Mouse (Mus musculus) lung, adult 18-20 months (tissue): Measurements from ENCODE around the gene Anapc2.

Source experiments
- DNase-seq, 2 experiments: peaks; one replicate each; pipeline ENCODE4 v3.0.0; 2022; ENCODE audit warnings: mixed read lengths in 2 of 2

The Anapc2 gene

DNA sequence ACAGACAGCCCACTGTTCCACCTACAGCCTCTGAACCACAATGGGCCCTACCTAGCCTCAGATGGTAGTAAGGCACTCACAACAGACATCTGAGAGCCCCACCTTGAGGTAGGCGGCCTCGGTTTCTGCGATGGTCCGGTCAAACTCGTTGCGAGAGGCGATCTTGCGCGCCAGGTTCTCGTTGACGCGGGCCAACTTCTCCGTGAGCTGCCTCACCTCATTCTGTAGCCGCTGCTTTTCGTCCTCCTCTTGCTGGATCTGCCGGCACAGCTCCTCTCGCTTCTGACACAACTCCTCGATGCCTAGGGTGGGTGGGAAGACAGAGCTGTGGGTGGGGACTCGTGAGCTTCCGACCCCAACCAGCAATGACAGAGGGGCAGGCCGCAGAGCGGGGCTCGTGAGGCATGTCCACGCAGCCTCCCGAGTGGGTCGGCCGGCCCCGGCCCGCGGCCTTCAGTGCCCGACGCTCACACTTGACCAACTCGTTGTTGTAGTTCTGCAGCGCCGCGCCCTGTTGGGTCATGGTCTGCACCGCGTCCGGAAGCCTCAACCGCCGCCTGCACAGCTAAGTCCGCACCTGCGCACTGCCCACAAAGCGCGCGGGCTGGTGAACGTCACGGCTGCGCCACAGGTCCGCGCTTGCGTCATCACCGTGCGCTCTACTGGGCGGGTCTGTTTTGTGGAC, at the start of gene Anapc2, which contains the start of gene Ssna1:
TSS of gene Anapc2 (plus strand) at position 652 of the 685 bp plus-strand sequence.
TSS of gene Ssna1 (minus strand) at position 612 of the 685 bp plus-strand sequence.
- DNase-seq: peak; percentile 97 to 98

DNA sequence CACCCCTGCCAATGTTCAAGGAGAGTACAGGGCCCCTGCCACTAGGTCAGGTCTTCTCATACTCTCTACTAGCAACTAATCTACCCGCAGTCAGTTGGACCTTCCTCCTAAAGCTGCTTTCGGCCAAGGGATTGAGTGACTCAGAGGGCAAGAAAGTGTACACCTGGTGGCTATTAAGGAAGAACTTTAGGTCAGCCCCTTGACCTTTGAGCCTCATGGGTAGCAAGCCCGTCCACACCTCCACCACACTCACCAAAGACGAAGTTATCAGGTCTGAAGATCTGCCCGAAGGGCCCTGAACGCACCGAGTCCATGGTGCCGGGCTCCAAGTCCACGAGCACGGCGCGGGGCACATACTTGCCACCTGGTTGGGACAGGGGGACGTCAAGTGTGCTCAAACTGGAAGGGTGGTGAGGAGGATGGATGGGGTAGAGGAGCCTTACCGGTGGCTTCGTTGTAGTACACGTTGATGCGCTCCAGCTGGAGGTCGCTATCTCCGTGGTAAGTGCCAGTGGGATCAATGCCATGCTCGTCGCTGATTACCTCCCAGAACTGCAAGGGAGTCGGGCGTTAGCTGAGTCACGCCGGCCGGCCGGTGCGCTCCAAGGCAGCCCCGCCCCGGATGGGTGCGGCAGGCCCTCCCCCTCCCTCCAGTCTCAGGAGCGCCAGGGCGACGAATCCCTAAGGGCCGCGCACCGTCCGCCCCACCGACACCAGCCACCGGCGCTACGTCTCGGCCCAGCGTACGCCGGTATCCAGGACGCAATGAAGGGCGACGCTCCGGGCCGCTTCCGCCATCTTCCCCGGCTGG, 48.4 kb upstream of the Anapc2 start:
- peak; percentile 89 to 92 for DNase-seq

- no peak for DNase-seq
Observed at GRCm38 (mm10) chr2:25224492-25224765, 47.8 kb upstream of the Anapc2 start, which contains the start of gene Tubb4b. Gene Tubb4b (minus strand): TSS chr2:25224702.

GRCm38 (mm10) chr2:25224766-25225752, 47.2 kb upstream of the Anapc2 start:
- peak; percentile 100 for DNase-seq

DNA sequence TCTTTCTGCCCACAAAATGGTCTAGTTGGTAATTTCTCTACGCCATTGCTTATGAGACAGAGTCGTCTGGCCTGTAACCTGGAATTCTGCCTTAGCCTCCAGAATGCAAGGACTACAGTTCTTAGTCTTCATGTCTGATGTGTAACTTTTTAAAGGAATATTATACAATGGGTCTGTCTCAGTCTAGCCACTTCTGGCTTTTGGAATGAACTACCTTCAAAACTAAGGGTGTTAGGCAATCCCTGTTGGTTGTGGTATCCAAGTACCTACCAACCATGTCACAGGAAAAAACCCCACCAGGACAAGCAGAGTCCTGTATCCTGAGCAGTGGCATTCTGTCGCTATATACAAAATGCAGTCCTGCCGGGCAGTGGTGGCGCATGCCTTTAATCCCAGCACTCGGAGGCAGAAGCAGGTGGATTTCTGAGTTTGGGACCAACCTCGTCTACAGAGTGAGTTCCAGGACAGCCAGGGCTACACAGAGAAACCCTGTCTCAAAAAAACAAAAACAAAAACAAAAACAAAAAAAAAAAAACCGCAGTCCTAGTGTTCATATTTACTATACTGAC, 46.4 kb upstream of the Anapc2 start:
- peak in 1 of 2 experiments; percentile 19 for DNase-seq

- no peak for DNase-seq
Observed at GRCm38 (mm10) chr2:25226864-25227263, 45.4 kb upstream of the Anapc2 start.

- DNase-seq: no peak
Observed at GRCm38 (mm10) chr2:25227406-25227805, 44.9 kb upstream of the Anapc2 start.

DNA sequence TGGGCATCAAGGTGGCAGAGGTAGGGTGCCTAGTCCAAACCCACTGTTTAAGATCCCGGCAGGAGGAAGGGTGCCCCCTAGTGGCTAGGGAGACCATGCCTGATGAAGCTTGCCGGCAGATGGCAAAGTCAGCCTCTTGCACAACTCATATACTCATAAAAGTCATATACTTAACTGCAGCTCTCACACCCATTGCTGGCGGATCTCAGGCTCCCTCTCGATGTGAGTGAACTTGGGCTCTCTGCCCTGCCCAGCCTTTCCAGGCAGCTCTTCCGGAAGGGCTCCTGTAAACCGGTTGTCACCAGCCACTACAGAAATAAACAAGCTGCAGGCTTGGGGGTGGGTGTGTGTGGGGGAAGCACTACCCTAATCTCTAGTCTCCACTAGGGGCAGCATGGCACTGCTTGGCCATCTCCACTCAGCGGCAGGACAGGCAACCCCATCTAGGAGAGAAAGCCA, 43.8 kb upstream of the Anapc2 start:
- peak; percentile 90 to 94 for DNase-seq

DNA sequence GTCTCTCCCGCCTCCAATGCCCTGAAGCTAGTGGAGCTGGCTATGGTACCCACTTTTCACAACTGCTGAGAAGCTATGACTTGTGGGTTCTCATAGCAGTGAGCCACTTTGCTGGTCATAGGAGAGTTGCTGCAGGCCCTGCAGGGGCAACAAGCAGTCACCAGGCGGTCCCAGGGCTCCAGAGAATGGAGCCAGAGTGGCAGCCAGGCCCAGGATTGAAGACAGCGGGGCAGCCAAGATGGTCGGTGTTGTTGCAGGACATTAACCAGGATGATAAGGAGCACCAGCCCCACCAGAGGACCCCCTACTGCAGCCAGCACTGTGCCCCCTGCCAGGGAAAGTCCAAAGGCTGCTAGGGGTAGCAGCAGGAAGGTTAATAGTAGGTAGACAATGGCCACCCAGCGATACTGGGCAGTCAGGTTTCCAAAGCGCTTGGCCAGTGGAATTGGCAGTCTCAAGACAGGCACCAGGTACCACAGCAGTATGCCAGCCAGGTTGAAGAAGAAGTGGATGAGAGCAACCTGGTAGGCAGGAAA, 43.2 kb upstream of the Anapc2 start:
- no peak for DNase-seq

DNA sequence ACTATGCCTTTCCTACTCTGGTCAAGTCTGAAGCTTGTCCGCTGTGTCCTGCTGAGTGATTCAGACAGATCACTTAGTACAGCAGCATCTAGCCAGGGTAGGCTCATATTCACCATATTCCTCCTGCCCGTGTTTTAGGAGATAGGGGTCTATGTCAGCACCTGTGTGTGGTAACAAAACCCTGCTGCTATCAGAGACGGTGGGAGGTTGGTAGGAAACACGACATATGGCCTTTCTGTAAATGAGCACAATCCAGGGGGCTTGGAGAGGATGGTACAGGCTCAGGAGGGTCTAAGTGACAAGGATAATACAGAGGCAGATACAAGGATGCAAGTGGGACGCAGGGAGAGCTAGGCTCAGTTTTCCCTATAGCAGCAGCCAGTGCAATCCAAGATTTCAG, 42.7 kb upstream of the Anapc2 start:
- no peak for DNase-seq

- DNase-seq: no peak
Observed at GRCm38 (mm10) chr2:25230581-25230980, 41.7 kb upstream of the Anapc2 start.

- DNase-seq: no peak
Observed at GRCm38 (mm10) chr2:25231038-25231437, 41.2 kb upstream of the Anapc2 start.

DNA sequence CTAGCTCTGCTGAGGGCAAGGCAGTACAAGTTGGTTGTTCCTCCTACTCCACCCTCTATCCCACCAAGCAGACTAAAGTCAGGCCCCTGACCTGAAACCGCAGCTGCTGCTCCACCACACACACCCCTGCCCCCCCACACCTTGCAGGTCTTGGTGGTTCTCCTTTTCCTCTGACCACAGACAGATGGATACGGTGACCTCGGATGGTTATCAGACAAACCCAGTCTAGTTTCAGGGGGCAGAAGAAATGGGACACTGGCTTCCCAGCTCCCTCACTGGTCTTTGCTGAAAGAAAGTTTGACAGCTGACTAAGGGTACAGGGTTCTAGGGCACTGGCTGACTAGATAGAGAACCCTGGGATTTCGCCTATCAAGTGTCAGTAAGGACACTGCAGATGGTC, 38.9 kb upstream of the Anapc2 start:
- DNase-seq: no peak

DNA sequence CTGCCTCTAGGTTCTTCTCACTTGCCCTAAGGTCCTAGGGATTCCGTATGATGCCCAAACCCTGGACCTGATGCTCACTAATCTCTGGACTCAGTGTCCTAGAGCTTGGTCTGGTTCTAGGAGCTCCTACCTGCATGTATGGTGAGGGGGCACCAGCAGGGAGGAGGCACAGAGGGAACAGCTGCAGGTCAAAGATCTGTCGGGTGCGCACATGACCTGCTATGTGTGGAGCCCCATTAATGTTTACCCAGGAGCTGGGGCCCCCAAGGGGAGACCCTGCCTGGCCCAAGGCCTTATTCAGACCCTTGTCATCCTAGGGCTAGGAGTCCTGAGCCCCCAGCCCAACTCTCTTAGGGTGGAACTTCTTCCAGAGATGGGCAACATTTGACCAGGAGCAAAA, 38.2 kb upstream of the Anapc2 start, which contains the start of gene Slc34a3:
TSS of gene Slc34a3 (minus strand) at position 315 of the 400 bp plus-strand sequence.
- DNase-seq: no peak

DNA sequence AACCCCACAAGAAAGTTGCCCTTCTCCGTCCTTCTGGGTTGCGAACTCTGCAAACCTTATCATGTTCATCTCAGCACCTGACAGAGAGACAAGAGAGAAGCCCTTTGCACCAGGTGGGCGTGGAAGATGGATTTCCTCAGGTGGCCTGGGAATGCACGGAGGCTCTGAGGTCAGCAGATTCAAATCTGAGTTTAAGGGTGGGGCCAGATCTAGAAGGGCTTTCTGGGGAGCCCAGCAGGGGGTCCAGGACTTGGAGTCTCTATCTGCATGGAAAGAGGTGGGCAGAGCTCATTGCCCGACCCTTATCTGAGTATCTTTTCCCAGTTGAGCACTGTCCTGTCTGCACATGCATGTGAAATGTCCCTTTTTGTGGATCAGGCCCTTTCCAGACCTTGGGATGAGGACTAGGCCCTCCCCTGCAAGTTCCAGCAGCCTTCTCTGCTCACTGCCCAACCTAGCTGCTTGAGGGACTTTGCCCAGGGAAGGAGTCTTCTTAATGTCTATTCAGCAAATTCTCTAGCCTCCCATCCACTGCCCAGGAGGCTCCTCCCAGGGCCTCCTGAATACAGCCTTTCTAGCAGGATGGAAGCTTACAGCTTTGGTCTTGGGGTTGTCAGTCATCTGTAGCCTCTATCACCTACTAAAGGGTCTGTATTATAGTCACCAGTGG, 37.6 kb upstream of the Anapc2 start:
- DNase-seq: no peak

- no peak for DNase-seq
Observed at GRCm38 (mm10) chr2:25236614-25237013, 35.7 kb upstream of the Anapc2 start, which contains the start of gene Rnf224. Gene Rnf224 (minus strand): TSS chr2:25236787.

DNA sequence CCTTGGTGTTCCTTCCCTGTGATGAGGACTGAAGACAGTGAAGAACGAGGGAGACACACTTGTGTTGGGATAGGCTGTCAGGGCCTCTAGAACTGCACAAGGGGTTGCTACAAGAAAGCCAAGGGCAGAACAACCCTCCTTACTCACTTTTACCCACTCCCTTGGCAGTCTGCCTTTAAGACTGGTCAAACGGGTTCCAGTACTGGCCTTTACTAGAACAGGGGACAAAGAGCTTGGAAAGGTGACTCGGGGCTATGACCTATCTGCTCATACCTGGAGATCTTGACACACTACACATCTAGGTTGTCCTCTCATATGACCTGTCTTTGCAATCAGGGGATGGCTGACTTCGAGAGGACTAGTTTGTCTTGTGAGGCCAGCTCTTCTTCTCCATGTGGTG, 34.8 kb upstream of the Anapc2 start:
- DNase-seq: peak; percentile 81 to 89

- DNase-seq: peak in 1 of 2 experiments; percentile 17
Observed at GRCm38 (mm10) chr2:25238106-25238505, 34.2 kb upstream of the Anapc2 start.

- no peak for DNase-seq
Observed at GRCm38 (mm10) chr2:25239766-25240165, 32.5 kb upstream of the Anapc2 start.

- no peak for DNase-seq
Observed at GRCm38 (mm10) chr2:25240310-25240709, 32.0 kb upstream of the Anapc2 start.

- peak; percentile 82 to 88 for DNase-seq
Observed at GRCm38 (mm10) chr2:25240723-25241437, 31.4 kb upstream of the Anapc2 start.
